Mouse (Mus musculus): Measurements from ENCODE around the gene Stap2. TPM values are rescaled to one million over a fixed set of nuclear protein-coding genes. Genes with fewer than 3 reads are reported as not detected.

Stap2 gene
- total RNA-seq, 4 experiments from 2014 or later: 1.8 to 2.8 (median 2.2) TPM

DNA sequence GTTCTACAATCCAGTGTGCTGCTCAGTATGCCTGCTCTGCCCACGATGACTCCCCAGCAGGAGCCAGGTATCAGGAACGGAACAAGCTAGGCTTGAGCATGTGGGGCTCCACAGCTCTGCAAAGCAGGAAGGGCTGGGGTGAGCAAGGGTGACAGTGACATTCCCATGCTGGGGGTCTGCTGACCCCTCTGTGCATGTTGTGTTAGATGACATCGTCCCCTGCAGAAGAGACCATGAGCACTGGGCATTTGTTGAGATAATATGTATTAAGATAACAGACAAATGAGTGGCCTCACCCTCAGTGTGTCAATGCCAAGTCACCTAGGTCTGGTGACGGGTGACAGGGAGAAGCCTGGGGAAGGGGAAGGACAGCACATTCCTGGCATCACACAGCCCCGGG lies 19.5 kb upstream of the Stap2 start:
- DNase-seq (ENCODE audit: low spot score in 2 of 2): no peak

DNA sequence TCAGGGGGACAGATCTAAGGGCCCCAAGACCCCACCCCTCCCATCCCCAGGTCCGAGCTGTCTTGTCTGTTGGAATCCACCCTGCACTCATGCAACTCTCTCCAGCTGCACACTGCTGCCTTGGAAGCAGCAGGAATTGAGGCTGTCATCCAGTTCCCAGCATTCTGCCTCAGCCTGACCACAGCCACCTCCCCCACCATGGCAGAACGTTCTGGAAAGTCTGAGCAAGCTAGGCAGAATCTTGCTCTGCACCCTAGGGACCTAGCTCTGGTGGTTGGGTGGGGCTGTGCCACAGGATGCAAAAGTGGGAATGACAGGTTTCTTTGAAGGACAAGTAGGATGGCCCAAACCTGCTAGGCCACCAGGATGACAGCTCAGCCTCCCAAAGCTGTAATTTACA lies 19.1 kb upstream of the Stap2 start:
- no peak for DNase-seq (ENCODE audit: low spot score in 2 of 2)

DNA sequence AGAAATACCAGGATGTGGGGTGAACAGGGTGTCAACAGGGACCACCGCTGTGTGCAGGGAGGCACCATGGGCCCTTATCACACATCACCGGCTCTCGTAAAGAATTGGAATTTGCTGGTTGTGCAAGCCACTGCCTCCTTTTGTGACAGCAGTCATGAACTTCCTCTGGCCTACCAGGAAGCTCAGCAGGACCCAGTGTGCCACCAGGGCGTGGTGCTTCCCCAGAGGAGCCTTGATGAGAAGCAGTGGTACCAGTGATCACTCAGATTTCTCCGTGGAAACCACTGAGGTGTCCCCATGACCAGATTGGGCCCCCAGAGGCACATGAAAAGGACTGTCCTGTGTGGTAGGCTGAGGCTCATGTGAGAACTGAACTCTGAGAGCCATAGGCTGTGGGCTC lies 18.0 kb upstream of the Stap2 start:
- no peak for DNase-seq (ENCODE audit: low spot score in 2 of 2)

DNA sequence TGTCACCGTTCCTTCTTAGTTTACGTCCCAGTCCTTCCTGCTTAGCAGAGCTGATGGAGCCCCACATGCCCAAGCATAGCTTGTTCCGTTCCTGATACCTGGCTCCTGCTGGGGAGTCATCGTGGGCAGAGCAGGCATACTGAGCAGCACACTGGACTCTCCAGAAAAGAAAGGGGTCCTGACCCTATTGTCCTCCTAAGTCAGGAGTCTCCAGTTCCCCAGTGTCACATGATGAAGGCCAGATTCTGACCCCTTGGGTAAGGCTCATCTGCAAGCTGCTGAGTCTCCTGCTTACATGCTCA lies 17.6 kb upstream of the Stap2 start:
- DNase-seq (ENCODE audit: low spot score in 2 of 2): no peak

DNA sequence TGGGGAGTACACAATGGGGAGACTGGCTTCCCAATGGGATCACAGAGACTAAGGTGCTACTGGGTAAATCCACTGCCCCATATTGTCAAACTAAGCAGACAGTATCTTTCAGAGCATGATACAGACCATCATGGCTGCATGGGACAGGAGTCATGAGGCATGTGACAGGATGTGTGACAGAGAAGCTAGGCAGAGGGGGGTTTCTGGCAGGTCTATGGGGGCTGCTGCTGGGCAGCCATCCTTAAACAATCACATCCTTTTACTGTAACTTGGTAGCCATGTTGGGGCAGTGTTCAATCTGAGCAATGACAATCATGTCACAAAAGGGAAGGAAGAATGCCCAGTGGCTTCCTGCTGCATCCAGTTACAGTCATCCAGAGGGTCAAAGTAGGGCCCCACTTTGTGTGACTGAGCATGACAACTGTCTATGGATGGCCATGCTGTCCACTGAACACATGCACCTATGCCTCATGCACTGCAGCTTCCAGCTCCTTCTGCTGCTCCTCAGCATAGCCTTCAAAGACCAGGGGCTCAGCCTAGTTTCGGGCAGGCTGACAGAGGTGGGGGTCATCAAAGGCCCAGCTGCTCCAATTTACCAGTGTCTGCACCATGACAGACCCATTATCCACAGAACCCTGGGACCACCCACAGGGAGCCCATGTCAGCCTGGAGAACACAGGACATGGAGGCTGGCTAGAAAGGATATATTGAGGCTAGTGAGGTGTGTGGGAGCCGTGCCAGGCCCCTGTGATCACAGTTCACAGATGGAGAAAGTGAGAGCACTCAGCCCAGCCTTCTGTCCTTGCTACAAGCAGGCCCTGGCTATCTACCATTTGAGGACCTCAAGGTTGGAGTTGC lies 17.0 kb upstream of the Stap2 start:
- DNase-seq (ENCODE audit: low spot score in 2 of 2): no peak

- peak; percentile 76 to 80 for DNase-seq (ENCODE audit: low spot score in 2 of 2)
Measured at GRCm38 (mm10) chr17:56021161-56021910, 16.0 kb upstream of the Stap2 start.

GRCm38 (mm10) chr17:56020400-56021084 lies 15.2 kb upstream of the Stap2 start:
- DNase-seq (ENCODE audit: low spot score in 2 of 2): peak in 1 of 2 experiments; percentile 31

- peak in 1 of 2 experiments; percentile 58 for DNase-seq (ENCODE audit: low spot score in 2 of 2)
Measured at GRCm38 (mm10) chr17:56018347-56019131, 13.2 kb upstream of the Stap2 start.

DNA sequence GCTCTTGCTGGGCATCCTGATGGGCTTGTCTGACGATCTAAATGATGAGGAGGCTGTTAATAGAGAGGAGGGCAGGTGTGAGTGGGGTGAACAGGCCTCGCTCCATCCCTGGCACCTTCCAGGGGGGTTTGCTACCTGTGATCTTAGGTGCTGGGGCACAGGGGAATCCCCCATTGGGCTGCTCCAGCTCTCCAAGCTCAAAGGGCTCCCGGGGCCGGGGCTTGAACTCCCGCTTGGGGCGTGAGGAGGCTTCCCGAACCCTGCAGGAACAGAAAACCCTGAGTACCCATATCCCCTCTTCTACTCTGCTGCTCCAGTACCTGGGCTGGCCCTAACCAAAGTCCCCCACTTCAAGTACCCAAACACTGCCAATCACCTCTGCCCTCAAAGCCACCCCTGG lies 12.5 kb upstream of the Stap2 start:
- DNase-seq (ENCODE audit: low spot score in 2 of 2): peak in 1 of 2 experiments; percentile 20

- DNase-seq (ENCODE audit: low spot score in 2 of 2): peak in 1 of 2 experiments; percentile 39
Measured at GRCm38 (mm10) chr17:56016793-56017785, 11.7 kb upstream of the Stap2 start.

DNA sequence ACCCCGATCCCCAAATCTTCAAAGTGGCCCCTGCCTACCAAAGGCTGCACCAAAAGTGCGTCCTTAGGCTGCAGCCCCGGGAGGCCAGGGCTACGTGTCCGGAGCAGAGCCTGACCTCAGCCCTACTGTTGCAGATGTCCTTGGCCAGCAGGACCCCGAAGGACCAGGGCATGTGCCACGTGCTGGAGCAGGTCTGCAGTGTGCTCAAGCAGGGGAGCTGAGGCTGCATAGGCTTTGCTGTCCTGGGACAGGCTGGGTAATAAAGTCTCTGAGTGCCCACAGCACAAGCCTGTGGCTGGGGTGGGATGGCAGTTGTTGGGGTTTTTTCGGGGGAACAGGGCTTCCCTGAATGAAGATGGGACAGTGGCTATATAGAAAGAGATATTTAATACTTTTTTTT lies 11.0 kb upstream of the Stap2 start:
- peak in 1 of 2 experiments; percentile 11 for DNase-seq (ENCODE audit: low spot score in 2 of 2)

DNA sequence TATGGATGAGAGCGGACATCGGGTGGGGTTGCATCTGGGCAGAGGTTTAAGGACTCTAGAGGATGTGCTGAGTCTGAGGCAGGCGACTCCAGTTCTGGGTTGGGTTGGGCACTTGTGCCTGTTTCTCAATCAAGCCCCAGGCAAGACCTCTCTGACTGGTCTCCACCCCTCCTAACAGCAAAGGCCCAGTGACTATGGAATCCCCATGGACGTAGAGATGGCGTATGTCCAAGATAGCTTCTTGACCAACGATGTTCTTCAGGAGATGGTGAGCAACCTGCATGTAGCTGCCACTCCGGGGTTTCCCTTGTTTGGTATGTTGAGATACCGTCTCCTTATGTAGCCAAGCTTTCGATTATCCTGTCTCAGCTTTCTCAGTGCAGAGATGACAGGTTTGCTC lies 9.9 kb upstream of the Stap2 start:
- DNase-seq (ENCODE audit: low spot score in 2 of 2): peak in 1 of 2 experiments; percentile 17

DNA sequence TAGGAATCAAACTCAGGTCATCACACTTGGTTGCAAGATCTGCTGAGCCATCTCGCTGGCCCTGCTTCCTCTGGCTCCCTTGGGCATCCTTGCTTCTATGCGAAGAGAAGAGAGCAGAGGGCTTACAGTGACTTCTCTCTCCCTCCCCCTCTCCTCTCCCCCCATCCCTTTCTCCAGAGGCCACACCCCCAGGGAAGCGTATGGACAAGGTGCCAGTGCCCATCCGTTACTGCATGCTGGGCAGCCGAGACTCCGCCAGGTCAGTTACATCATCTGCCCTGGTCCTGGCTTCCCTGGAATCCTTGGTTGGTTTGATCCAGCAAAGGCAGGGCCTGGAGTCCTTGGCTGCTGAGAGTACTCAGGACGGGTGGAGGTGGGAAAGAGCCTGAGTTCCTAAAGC lies 6.1 kb upstream of the Stap2 start:
- no peak for DNase-seq (ENCODE audit: low spot score in 2 of 2)

GRCm38 (mm10) chr17:56010681-56011080 lies 5.3 kb upstream of the Stap2 start:
- peak; percentile 51 to 77 for DNase-seq (ENCODE audit: low spot score in 2 of 2)

- peak in 1 of 2 experiments; percentile 18 for DNase-seq (ENCODE audit: low spot score in 2 of 2)
Measured at GRCm38 (mm10) chr17:56010255-56010654, 4.9 kb upstream of the Stap2 start.

GRCm38 (mm10) chr17:56009962-56010240 lies 4.5 kb upstream of the Stap2 start:
- DNase-seq (ENCODE audit: low spot score in 2 of 2): no peak

GRCm38 (mm10) chr17:56009088-56009961 lies 3.9 kb upstream of the Stap2 start:
- peak; percentile 88 for DNase-seq (ENCODE audit: low spot score in 2 of 2)

DNA sequence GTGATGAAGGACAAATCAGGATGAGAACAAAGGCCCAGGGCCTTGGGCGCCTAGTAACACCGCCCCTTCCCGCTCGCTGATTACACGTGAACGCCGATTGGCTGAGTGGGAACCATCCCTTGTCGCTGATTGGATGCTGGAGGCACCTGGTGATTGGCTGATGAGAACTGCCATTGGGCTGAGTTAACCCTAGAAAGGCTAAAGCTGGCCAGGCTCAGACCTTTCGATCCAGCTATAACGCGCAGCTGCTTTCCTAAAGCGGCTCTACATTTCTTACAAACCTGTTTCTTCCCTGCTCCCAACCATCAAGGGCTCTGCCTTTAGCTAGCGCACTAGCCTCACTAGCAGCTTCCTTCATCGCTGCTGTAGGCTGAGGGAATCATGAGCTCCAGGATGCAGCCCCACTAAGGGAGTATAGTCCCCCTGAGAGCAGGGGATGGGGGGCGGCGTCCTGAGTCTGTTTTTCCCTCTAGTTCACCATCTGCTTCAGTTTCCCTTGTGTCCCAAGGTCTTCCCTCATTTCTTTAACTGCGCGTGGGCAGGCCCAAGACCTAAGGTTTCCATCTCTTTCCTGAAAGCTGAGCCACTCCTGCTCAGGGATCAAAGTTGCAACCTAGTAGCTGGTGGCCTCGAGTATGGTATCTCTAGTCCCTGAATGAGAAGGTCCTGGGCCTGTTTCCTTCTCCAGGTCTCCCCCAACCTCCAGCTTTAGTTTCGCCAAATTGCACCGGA lies 3.1 kb upstream of the Stap2 start:
- peak; percentile 94 to 95 for DNase-seq (ENCODE audit: low spot score in 2 of 2)

Data from layer of hippocampus, adult 8-10 months (tissue).